Mouse (Mus musculus) mouse trophoblast stem cell (cell line): Measurements from ENCODE around the gene Ago1.

Experiments
- in situ Hi-C, 2 experiments: fragments of 300-500 bp; cut with MseI, MboI; formaldehyde crosslinking; loops; 2 replicates in 1 of 2; 3 replicates in 1 of 2; pipeline ENCODE4 v1.15.1; 2025

Ago1 gene

GRCm38 (mm10) chr4:126412526-126412925 is 55.9 kb downstream of the Ago1 start:
- in situ Hi-C loops = no loop called here
